Mouse (Mus musculus): ENCODE measurements around the gene Cym. TPM values are rescaled to one million over a fixed set of nuclear protein-coding genes. Genes with fewer than 3 reads are reported as not detected.

Gene Cym
- polyA plus RNA-seq, 1 experiment from 2014 or later = 1.0 TPM

DNA sequence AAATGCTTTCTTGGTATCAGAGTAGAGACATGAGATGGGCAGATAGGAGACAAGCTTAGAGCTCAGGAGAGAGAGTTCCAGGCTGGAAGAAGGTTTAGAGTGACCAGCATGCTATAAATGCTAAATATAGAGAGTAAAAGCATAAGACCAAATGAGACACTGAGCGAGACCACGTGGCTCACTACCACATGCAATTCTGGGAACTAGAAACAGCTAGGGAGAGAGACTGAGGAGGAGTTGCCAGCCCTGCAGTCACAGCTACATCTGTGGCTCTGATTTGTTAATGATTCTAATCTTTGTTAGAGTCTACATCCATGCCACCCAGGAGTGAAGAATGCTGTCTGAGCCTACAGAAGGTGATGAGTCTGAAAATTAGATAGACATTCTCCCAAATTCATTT, 52.0 kb downstream of the Cym start:
- Histone ChIP-seq H3K4me3 (no peak overlapping the region), H3K27ac (replicated peaks) (no peak overlapping the region), H3K4me2 (no peak overlapping the region), H3K36me3 (no peaks in the 10 kb centered on the region), H3K9me3 (no peaks in the 10 kb centered on the region), H3K4me1 (no peaks in the 10 kb centered on the region), H3K27me3 (replicated peaks) (0 out of 2 replicates have a peak, but pooled peaks cover under 1% of the 10 kb centered on the region), H3K9ac (no peak overlapping the region)
- ATAC-seq (ENCODE audit: extremely low read depth, insufficient number of reproducible peaks, low FRiP score, low TSS enrichment) = no peak
- 62% methylated on average over 2 of the region's 2 CpGs for WGBS

DNA sequence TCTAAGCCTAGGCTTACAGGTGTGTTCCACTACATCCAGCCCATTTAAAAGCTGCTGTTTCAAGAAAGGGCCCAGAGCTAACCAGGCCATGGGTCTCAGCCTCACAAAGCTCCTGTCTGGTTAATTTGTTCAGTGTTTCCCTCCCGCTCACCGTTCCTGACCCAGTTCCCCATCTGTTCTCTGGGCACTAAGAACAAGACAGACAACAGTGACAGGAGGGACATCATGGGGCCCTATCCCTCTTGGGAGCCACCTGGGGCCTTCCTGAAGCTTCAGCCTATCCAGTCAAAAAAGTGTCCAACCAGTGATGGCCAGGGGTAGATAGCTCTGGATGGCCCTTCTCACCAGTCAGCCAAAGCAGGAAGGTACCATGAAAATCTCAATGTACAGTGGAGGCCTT, 58.8 kb downstream of the Cym start:
- peaks cover 9% of the 10 kb centered on the region for H3K4me1 ChIP-seq
- H3K9ac ChIP-seq = no peak overlapping the region
- peaks cover 52% of the 10 kb centered on the region for H3K27me3 ChIP-seq (replicated peaks)
- no peak overlapping the region for H3K4me2 ChIP-seq
- ATAC-seq (ENCODE audit: extremely low read depth, insufficient number of reproducible peaks, low FRiP score, low TSS enrichment) = no peak
- H3K36me3 ChIP-seq = no peaks in the 10 kb centered on the region
- no peak overlapping the region for H3K4me3 ChIP-seq
- WGBS = 91% methylated on average over 2 of the region's 2 CpGs
- no peak overlapping the region for H3K27ac ChIP-seq (replicated peaks)
- no peaks in the 10 kb centered on the region for H3K9me3 ChIP-seq

Other genes starting within 250 kb of the Cym start
- gene Kcna3, start 185.6 kb downstream of the Cym start, polyA plus RNA-seq (2015; fragmentation: Nextera tagmentation; extraction: Ambion mirVana) = 0.74 and 0.90 TPM in 2 replicates
- 0.01 and 0.05 TPM in 2 replicates for gene Kcna2, start 120.6 kb downstream of the Cym start, polyA plus RNA-seq (2015; fragmentation: Nextera tagmentation; extraction: Ambion mirVana)
- not detected in 2 replicates for gene Kcna10, start 38.7 kb downstream of the Cym start, polyA plus RNA-seq (2015; fragmentation: Nextera tagmentation; extraction: Ambion mirVana)
- not detected in 2 replicates for gene A630076J17Rik, start 8.9 kb upstream of the Cym start, polyA plus RNA-seq (2015; fragmentation: Nextera tagmentation; extraction: Ambion mirVana)
- not detected in 2 replicates for gene Prok1, start 18.0 kb upstream of the Cym start, polyA plus RNA-seq (2015; fragmentation: Nextera tagmentation; extraction: Ambion mirVana)
- 149 and 173 TPM in 2 replicates for gene Lamtor5, start 57.1 kb upstream of the Cym start, polyA plus RNA-seq (2015; fragmentation: Nextera tagmentation; extraction: Ambion mirVana)
- gene Slc16a4, start 69.5 kb upstream of the Cym start, polyA plus RNA-seq (2015; fragmentation: Nextera tagmentation; extraction: Ambion mirVana) = 1.6 TPM in 2 replicates
- gene Rbm15, start 111.9 kb upstream of the Cym start, polyA plus RNA-seq (2015; fragmentation: Nextera tagmentation; extraction: Ambion mirVana) = 8.7 and 10.3 TPM in 2 replicates
- gene Kcnc4, start 237.8 kb upstream of the Cym start, polyA plus RNA-seq (2015; fragmentation: Nextera tagmentation; extraction: Ambion mirVana) = 0.06 and 0.07 TPM in 2 replicates

All from heart, embryonic 13.5 days (tissue).